In genomic region chr8:108846827-108847226, GRCm38 (mm10) we compare ENCODE assay signal across 16 mouse cellular contexts.
"Had no signal": no experiment of that assay in that cellular context is flagged by ENCODE, and none has a peak within 500 bp of the region (broad histone marks: within the 10 kb centered on the region; RNA-seq: fewer than 3 reads in every experiment).

No protein-coding gene starts in this region.

- H3K4me2 ChIP-seq: lung, embryonic 14.5 days; midbrain, embryonic 12.5 days; midbrain, embryonic 15.5 days; neural tube, embryonic 12.5 days; neural tube, embryonic 15.5 days had no signal

- H3K9ac ChIP-seq: liver, embryonic 14.5 days; liver, postnatal 0 days; lung, embryonic 14.5 days; midbrain, embryonic 12.5 days; midbrain, embryonic 15.5 days; neural tube, embryonic 12.5 days; neural tube, embryonic 15.5 days had no signal

- H3K27me3 ChIP-seq: midbrain, embryonic 12.5 days; midbrain, embryonic 15.5 days; neural tube, embryonic 12.5 days; neural tube, embryonic 15.5 days had no signal

- H3K9me3 ChIP-seq: midbrain, embryonic 12.5 days; midbrain, embryonic 15.5 days; neural tube, embryonic 12.5 days; neural tube, embryonic 15.5 days had no signal

- H3K4me3 ChIP-seq: layer of hippocampus, adult 2 months; midbrain, embryonic 12.5 days; midbrain, embryonic 15.5 days; neural tube, embryonic 12.5 days; neural tube, embryonic 15.5 days had no signal

- H3K36me3 ChIP-seq: midbrain, embryonic 15.5 days; neural tube, embryonic 12.5 days; neural tube, embryonic 15.5 days had no signal

- H3K27ac ChIP-seq: kidney, postnatal 0 days; layer of hippocampus, adult 2 months; liver, embryonic 14.5 days; neural tube, embryonic 12.5 days; neural tube, embryonic 15.5 days had no signal

- DNase-seq: kidney, adult 2 months; kidney, postnatal 25 days; layer of hippocampus, adult 9-11 months; liver, postnatal 0 days; lung, embryonic 14.5 days; right cerebral cortex, adult 18-20 months; right cerebral cortex, postnatal 14 days; right cerebral cortex, postnatal 4 days had no signal

- ATAC-seq: liver, postnatal 0 days; lung, postnatal 0 days; midbrain, embryonic 15.5 days had no signal
